Mouse (Mus musculus): ENCODE results near the gene Mef2c.

GRCm38 (mm10) chr13:83609517-83609878 lies 105.7 kb downstream of the Mef2c start:
- TF ChIP-seq EP300 (IDR thresholded peaks at IDR 0.05; ENCODE audit: low read depth) (no peak), CTCF (IDR thresholded peaks at IDR 0.05; ENCODE audit: low read depth) (no peak)

Measured in heart, postnatal 0 days (tissue).